Mouse (Mus musculus): ENCODE measurements at regions not wholly inside any gene's neighbourhood (a gene's known extent, or its start where the extent isn't known, plus 50 kb on each side); places are given as distances from the start of the nearest gene placed in this dataset.

GRCm38 (mm10) chrX:19160275-19160930, 320.7 kb downstream of the Tex13c3 start:
- TF ChIP-seq GATA1 (IDR thresholded peaks at IDR 0.05; ENCODE audit: borderline replicate concordance, low read length): no peak
- no peak for TF ChIP-seq FLI1 (IDR thresholded peaks at IDR 0.05; ENCODE audit: low read length)

All from megakaryocyte, embryonic 14.5 days (primary cell).